Mouse (Mus musculus) adrenal gland (tissue): Measurements from ENCODE around the gene Cux1.

Source experiments
- intact Hi-C: fragments of 180-260 bp; cut with DNase I; formaldehyde crosslinking; loops from one replicate; pipeline ENCODE4 v1.15.1; 2025

Cux1 gene

GRCm38 (mm10) chr5:136568776-136569175 lies 1.5 kb upstream of the Cux1 start:
- intact Hi-C loops, result loop anchor here (2.0 to 10.0 kb wide), 4 partner anchors 54 to 184 kb away; no protein-coding TSS in a partner anchor

- intact Hi-C loops, result loop anchor here (2.0 to 10.0 kb wide), 4 partner anchors 55 to 183 kb away; no protein-coding TSS in a partner anchor
These were observed 906 bp upstream of the Cux1 start for GRCm38 (mm10) chr5:136568026-136568765.

- intact Hi-C loops, result loop anchor here (5.0 to 10.0 kb wide), 2 partner anchors 99 to 182 kb away; no protein-coding TSS in a partner anchor
These were observed 496 bp downstream of the Cux1 start for GRCm38 (mm10) chr5:136566812-136567175.

GRCm38 (mm10) chr5:136566001-136566811 lies 1.1 kb downstream of the Cux1 start:
- intact Hi-C loops, result loop anchor here (5.0 to 10.0 kb wide), 2 partner anchors 99 to 181 kb away; no protein-coding TSS in a partner anchor

GRCm38 (mm10) chr5:136565311-136565811 lies 1.9 kb downstream of the Cux1 start:
- intact Hi-C loops, result loop anchor here (5.0 to 10.0 kb wide), 2 partner anchors 98 to 181 kb away; no protein-coding TSS in a partner anchor

GRCm38 (mm10) chr5:136564613-136565299 lies 2.5 kb downstream of the Cux1 start:
- intact Hi-C loops, result loop anchor here (5.0 to 10.0 kb wide), 3 partner anchors 37 to 180 kb away; no protein-coding TSS in a partner anchor

- intact Hi-C loops, result loop anchor here (5.0 to 10.0 kb wide), 2 partner anchors 37 to 179 kb away; no protein-coding TSS in a partner anchor
These were observed 3.3 kb downstream of the Cux1 start for GRCm38 (mm10) chr5:136563996-136564395.

- intact Hi-C loops, result loop anchor here (5.0 to 10.0 kb wide), 2 partner anchors 36 to 178 kb away; no protein-coding TSS in a partner anchor
These were observed 4.2 kb downstream of the Cux1 start for GRCm38 (mm10) chr5:136563104-136563503.

- intact Hi-C loops, result loop anchor here (5.0 to 10.0 kb wide), 2 partner anchors 35 to 177 kb away; no protein-coding TSS in a partner anchor
These were observed 5.1 kb downstream of the Cux1 start for GRCm38 (mm10) chr5:136562212-136562611.

GRCm38 (mm10) chr5:136561641-136562040 lies 5.6 kb downstream of the Cux1 start:
- intact Hi-C loops, result loop anchor here (5.0 to 10.0 kb wide), 2 partner anchors 34 to 177 kb away; no protein-coding TSS in a partner anchor

GRCm38 (mm10) chr5:136560656-136561055 lies 6.6 kb downstream of the Cux1 start:
- intact Hi-C loops, result loop anchor here (5.0 to 10.0 kb wide), 2 partner anchors 33 to 176 kb away; no protein-coding TSS in a partner anchor

- intact Hi-C loops, result no loop called here
These were observed 9.8 kb downstream of the Cux1 start for GRCm38 (mm10) chr5:136557446-136557845.

- intact Hi-C loops, result no loop called here
These were observed 10.7 kb downstream of the Cux1 start for GRCm38 (mm10) chr5:136556328-136557262.

- intact Hi-C loops, result no loop called here
These were observed 11.6 kb downstream of the Cux1 start for GRCm38 (mm10) chr5:136555703-136556102.

GRCm38 (mm10) chr5:136552832-136553231 lies 14.5 kb downstream of the Cux1 start:
- intact Hi-C loops, result no loop called here

- intact Hi-C loops, result no loop called here
These were observed 15.2 kb downstream of the Cux1 start for GRCm38 (mm10) chr5:136552093-136552492.

GRCm38 (mm10) chr5:136551571-136551970 lies 15.7 kb downstream of the Cux1 start:
- intact Hi-C loops, result no loop called here

- intact Hi-C loops, result no loop called here
These were observed 16.6 kb downstream of the Cux1 start for GRCm38 (mm10) chr5:136550726-136551125.

GRCm38 (mm10) chr5:136548776-136549175 lies 18.5 kb downstream of the Cux1 start:
- intact Hi-C loops, result no loop called here

GRCm38 (mm10) chr5:136545061-136545460 lies 22.2 kb downstream of the Cux1 start:
- intact Hi-C loops, result no loop called here
